Mouse (Mus musculus) adrenal gland, postnatal 36 days (tissue): ENCODE measurements at regions not wholly inside any gene's neighbourhood (a gene's known extent, or its start where the extent isn't known, plus 50 kb on each side); places are given as distances from the start of the nearest gene placed in this dataset.

Source experiments
- DNase-seq, 2 experiments: peaks; one replicate each; pipeline ENCODE4 v3.0.0; 2021; ENCODE audit warnings: mixed read lengths in 1 of 2

DNA sequence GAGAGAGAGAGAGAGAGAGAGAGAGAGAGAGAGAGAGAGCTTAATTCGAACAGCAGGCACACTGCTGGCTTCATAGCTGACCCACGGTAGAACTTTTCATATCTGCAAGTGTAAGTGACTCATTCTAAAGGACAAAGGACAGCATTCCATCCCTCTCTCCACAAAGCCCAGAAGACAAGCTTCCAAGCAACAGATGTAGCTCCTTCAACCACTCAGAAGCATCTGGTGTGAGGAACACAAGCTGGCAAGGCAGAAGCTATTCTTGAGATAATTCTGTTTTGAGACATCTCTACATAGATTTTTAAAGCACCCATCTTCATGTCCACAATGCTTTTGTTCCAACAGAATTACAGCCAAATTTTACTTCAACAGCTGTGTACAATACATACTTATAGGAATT is 294.2 kb upstream of the Gria1 start:
- DNase-seq = no peak

DNA sequence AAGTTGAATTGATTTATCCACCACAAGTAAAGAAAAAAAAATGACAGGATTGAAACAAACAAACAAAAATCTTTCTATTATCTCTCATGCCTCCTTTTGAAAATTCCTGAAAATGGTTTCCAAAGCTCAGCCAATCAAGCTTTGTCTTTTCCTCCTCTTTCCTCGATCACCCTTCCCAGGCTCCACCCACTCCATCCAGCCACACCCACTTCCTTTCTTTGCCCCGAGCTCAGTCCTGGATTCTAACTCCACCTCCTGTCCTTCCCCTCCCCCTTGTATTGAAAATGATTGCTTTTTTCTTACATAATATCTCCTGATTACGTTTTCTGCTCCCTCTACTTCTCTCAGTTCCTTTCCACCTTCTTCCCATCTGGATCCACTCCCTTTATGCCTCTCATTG is 286.0 kb upstream of the Gria1 start:
- DNase-seq = no peak

DNA sequence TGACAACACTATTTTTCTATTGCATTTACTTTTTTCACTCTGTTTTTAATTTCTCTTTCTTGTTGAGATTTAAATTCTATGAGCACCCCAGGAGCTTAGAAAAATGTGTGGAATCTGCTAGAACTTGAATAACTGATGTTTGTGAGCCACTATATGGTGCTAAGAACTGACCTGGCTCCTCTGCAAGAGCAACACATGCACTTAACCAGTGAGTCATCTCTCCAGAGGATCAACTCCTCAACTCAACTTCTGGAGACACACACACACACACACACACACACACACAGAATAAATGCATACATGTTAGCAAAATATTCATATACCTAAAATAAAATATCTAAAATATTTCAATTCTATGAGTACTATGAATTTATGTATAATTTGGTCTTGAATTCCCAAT is 285.0 kb upstream of the Gria1 start:
- DNase-seq = no peak

- no peak for DNase-seq
Observed at GRCm38 (mm10) chr11:56727556-56727955, 283.6 kb upstream of the Gria1 start.

DNA sequence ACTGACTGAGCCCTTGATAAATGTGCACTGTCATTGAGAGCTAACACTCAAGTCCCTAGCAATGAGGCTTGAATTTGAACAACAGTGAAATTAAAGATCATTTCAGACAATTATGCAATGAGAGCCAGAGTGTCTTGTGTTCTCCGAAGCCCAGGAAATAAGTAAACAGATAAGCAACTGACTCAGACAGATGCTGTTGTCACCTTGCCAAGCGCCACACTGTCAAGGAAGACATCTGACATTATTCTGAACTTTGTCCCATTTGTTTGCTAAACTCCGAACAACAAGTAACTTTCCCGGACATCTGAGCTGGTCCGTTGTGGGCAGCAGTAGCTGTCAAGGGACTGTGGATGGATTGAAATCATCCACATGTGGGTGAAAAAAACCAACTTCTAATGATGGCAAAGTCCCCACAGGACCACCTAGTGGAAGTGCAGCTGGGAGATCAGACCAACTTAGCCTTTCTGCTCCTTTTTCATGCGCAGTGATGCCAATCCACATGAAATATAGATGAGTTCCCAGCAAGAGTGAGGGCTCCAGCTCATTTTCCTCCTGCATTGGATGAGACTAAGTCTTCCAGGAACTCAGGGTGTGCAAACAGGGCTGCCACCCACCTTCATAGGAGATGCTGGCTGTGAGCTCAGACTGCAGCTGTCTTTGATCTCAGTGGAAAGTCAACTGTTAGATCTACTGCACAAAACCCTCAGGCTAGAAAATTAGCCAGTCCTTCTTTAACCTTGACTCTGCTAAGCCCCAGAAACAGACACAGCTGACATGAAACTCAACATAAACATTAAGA is 282.8 kb upstream of the Gria1 start:
- DNase-seq = no peak

- no peak for DNase-seq
Observed at GRCm38 (mm10) chr11:56741857-56742256, 269.3 kb upstream of the Gria1 start.

DNA sequence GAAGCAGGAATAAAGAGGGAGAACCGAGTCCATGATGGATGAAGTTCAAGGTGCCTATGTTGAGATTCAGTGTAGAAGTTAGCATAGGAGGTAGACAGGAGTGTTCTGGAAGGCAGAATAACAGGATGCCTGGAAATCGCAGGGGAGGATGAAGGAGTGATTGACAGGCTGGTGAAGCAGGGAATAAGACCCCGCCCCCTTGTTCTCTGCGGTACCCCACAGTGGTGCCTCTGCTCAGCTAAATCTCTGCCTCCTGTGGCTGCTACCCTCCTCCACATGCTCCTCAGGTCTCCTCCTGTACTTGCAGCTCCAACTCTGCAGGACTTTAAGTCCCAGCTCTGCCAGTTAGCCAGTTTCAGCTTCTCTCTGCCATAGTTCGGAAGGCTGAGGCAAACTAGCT is 261.2 kb upstream of the Gria1 start:
- DNase-seq = no peak

DNA sequence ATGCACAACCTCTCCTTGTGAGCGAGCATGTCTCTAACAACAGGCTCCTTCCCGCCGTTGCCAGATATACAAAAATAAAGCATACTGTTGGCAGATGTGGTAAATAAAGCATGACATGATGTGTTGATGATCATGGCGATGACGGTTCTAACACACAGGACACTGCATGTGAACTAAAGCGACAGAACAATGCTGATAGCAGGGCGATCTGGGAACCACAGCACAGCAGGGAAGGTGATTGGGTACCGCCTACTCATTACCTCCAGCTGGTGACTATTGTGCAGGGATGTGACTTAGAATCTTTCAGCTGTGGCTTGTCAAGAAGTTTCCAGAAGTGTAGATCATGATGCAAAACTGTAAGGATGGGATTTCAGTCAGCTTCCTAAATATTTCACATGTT is 260.5 kb upstream of the Gria1 start:
- no peak for DNase-seq

DNA sequence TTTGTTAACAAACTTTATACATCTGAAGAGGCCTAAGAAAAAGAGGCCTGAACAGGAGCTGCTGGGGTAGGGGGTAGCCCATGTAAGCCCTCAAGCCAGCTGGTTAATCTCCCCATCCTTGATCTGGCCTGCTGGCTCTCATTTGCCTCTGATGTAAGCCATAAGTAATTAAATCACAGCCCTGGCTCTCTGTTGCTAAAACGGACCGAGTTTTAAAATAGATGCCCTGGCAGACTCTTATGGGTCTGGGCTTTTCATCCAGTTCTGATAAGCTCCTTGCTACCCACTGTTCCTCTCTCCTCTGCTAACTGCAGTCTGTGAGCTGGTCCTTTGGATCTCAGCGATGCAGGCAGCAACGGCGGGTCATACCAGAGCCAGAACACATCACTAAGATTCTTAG is 259.3 kb upstream of the Gria1 start:
- no peak for DNase-seq

DNA sequence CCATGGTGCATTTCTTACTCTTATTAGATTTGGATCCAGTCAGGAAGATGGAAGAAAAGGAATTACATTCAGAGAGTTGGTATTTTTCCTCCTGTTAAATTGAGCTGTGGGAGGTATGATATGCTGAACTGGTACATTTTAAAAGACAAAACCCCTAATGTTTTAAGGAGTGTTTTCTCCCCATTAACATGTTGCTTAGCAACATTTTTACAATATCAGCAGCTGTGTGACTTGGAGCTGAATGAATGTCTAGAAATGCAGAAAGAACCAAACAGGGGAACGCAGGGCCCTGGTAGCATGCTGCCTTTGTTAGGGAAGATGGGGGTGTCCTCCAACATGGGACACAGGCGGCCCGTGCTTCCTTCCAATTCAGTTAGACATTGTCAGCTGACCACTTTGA is 257.5 kb upstream of the Gria1 start:
- DNase-seq = no peak

DNA sequence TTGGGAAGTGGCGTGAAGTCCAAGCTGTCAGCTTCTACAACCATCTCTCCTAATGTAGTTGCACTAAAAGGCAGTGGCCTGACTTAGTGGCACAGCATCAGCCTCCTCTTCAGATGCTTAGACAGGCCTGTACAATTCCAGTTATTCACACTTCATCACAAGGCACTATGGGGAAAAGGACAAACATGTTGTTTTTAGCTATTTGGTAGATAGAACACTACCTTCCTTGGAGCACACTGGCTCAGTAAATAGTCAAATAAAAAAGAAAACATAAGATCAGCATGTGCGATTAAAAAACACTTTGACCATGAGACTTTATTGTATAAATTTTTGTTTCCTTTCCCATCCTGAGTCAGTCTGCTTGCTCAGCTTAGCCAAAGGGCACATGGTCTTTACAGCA is 250.7 kb upstream of the Gria1 start:
- DNase-seq = no peak

DNA sequence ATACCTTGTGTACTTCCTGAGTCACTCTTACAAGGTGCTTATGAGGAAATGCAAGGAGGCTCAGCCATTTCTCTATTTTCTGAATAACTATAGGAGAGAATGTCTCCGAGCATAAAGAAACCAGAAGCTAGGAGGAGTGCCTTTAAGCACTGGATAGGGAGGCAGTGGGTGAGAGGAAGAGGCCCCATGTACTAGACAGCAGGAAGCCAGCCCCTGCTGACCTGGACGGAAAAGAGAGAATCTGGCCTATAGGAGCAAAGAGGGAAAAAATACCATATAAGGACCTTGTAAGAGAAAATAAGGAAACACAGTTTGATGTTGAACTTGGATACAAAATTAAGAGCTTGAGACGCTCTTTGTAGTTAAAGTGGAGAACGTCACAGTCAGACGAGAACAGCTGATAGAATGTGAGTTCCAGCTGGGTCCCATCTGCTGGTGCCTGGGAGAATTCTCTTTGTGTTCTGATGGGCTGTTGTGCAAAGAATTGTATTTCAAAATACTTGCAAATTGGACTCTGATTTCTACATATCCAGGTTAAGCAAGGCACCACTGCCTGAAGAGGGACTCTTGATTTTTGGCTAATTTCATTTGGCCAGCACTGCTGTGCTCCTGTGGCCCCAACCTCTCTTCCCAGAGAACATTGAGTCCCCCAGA is 248.6 kb upstream of the Gria1 start:
- DNase-seq = no peak

GRCm38 (mm10) chr11:56767424-56767823 is 243.8 kb upstream of the Gria1 start:
- no peak for DNase-seq

DNA sequence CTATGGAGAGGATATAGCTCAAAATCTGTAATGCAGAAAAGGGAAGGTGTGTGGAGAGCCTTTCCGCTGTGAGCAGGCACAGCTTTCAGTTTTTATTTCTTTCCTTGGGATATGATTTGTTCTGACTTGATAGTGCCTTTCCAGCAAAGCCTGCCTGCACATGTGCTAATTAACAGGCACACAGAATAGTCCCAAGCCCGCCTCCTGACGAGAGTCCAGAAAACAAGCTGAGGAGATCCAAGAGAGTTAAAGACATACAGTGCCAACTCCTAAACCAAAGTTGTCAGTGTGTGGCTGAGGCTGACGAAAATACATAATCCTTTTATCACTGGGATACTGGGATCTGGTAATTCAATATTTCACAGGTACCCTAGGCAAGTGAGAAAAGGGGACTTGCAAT is 224.8 kb upstream of the Gria1 start:
- no peak for DNase-seq

DNA sequence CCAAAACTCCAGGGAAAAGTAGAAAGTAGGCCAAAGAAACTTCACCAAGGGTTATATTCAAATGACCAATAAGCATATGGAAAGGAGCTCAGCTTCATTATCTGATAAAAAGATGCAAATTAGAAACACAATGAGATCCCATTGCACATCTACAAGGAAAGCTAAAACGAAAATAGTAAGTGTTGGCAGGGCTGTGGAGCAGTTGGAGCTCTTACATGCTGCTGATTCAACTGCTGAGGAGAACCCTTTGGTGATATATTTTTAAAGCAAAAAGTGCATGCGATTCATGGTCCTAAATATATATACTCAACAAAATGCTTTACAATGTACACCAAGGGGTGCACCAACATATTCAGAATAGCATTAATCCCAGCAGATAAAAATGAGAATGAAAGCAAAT is 218.5 kb upstream of the Gria1 start:
- DNase-seq = no peak

- no peak for DNase-seq
Observed at GRCm38 (mm10) chr11:56807314-56807713, 203.9 kb upstream of the Gria1 start.

DNA sequence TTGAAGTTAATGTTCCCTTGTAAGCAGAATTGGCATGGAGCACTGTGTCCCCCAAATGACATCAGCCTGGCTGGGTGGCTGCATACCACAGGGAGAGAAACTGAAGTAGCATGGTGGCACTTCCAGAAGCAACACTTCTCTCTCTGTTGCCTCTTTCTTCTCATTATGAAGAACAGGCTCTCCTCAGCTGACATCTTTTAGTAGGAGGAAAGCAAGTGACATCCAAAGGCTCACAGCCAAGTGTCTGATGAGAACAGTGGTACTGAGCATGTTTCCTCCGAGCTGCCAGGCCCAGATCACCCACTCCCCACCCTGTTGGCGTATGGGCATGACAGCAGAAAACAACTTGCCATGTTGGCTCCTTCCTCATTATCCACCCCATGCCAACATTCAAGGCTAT is 201.0 kb upstream of the Gria1 start:
- DNase-seq = no peak

DNA sequence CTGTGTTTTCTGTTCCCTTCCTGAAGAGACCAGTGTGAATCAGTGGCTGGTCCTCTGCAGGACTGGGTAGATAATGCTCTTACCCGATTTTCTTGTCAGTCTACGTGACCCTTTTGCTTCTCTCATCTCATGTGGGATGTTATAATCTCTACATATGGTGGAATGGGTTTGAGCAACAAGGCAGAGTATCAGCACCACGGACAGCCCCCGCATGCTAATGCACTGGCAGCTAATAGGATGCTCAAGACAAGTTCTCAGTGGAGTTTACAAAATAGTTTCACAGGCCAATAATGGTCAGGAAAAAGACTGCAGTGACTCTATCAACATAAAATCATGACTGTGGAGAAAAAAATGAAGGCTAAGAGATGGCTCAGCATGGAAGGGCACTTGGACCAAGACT is 199.1 kb upstream of the Gria1 start:
- DNase-seq = peak; percentile 10 to 13

DNA sequence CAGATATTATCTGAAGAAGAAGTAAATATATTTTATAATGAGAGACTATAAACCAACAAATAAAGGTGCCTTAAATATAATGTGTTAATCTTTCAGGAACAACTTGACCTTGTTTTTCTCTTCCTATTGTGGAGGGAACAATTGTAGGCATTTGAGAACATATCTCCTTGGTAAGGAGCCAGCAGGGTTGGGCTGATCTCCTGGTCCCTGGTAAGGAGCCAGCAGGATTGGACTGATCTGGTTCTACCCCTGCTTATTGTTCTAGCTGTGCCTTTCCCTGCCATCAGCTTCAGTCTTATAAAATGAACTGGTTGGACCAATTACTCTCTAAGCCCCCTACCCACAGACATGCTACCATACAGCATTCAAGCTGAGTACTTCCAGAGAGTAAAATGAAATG is 187.7 kb upstream of the Gria1 start:
- DNase-seq = no peak

DNA sequence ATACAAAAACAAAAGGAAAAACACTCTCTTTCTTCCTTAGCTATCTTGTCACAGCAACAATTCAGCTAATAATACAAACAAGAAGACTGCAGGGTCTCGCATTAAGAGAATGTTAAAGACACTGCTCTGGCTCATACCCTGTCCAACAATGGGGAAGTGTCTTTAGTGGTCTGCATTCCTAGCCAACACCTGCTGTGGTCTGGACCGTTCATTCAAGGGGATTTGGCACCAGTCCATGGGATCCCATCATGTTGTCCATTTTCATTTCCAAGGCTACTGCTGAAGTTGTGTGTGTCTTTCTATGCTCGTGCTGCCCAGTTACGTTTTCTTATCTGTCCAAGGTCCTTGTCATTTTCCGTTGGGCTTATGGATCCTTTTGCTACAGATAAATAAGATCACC is 183.7 kb upstream of the Gria1 start:
- no peak for DNase-seq

GRCm38 (mm10) chr11:56862649-56863048 is 148.5 kb upstream of the Gria1 start:
- peak; percentile 32 to 42 for DNase-seq

DNA sequence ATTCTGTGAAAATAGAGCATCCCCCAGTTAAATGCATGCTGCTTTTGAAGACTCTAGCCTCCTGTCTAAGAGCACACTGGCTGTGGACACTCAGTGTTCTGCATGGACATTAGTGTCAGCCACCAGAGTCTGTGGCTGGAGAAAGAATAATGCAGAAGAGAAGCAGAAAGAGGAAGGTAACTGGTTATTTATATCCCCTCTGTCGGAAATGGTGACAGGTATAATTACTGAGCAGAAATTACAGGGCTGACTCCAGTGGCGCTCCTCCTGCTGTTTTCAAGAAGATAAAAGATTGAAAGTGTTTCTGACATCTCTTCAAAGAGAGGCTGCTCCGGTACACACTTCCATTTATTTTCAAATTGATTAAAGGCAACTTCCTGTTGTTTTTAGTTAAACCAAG is 139.5 kb upstream of the Gria1 start:
- DNase-seq = no peak

- DNase-seq = no peak
Observed at GRCm38 (mm10) chr11:56898548-56898951, 112.6 kb upstream of the Gria1 start.

GRCm38 (mm10) chr11:56901201-56901600 is 110.0 kb upstream of the Gria1 start:
- no peak for DNase-seq
